Mouse (Mus musculus): Measurements from ENCODE around the gene Rhox4d.
"Not testable (repeated sequence)": the region's sequence is repeated elsewhere in the genome, so short reads cannot be mapped to it uniquely, and the experiment has no call there.

Gene Rhox4d

DNA sequence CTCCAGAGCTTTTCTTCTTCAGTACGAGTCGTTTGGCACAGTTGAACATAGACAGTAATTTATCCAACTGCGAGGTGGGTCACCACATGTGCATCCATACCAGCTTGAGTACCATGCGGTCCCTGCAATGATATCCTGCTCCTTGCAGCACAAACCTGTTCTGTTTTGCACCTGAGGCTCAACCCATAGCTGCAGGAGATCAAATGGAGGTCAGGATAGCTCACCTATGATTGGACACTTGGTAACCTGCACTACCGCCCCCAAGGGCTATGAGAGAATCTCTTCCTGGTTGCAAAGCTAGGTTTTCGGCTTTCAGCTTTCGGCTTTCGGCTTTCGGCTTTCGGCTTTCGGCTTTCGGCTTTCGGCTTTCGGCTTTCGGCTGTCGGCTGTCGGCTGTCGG lies at the start of gene Rhox4d:
Gene Rhox4d (plus strand): TSS at position 301 of the 400 bp plus-strand sequence.
- DNase-seq (ENCODE audit: low spot score) = not testable (repeated sequence)

- DNase-seq (ENCODE audit: low spot score) = not testable (repeated sequence)
Observed at GRCm38 (mm10) chrX:37480037-37480436, 34.1 kb upstream of the Rhox4d start, which contains the start of gene Rhox4c. Rhox4c (plus strand) TSS chrX:37480337.

- DNase-seq (ENCODE audit: low spot score) = not testable (repeated sequence)
Observed at GRCm38 (mm10) chrX:37530152-37530551, 16.0 kb downstream of the Rhox4d start, which contains the start of gene Rhox2e. Rhox2e (plus strand) TSS chrX:37530452.

DNA sequence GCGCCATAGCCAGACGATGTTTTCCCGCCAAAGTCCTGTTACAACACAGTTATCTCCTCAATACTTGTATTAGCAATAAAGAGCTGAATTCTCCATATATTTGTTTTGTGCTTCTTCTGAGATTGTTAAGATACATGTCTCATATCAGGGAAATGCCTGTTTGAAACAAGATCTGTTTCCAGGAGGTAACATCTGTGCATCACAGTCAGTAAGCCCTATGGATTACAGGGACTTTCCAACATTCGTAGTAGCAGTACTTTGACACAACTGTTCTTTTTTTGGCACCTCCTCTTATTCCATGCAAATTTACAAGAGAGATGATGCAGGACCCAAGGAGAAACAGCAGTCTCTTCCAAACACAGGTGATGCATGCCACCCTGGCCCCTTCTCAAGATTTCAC lies 27.6 kb downstream of the Rhox4d start, which contains the start of gene Rhox3e:
Gene Rhox3e (plus strand): TSS at position 301 of the 400 bp plus-strand sequence.
- not testable (repeated sequence) for DNase-seq (ENCODE audit: low spot score)

GRCm38 (mm10) chrX:37557112-37557511 lies 43.0 kb downstream of the Rhox4d start, which contains the start of gene Rhox4e:
Rhox4e (plus strand) TSS chrX:37557412.
- not testable (repeated sequence) for DNase-seq (ENCODE audit: low spot score)
